Mouse (Mus musculus): ENCODE results near the gene Itpr3. TPM values are rescaled to one million over a fixed set of nuclear protein-coding genes. Genes with fewer than 3 reads are reported as not detected.

The Itpr3 gene
- polyA plus RNA-seq, 1 experiment = 21.9 TPM

DNA sequence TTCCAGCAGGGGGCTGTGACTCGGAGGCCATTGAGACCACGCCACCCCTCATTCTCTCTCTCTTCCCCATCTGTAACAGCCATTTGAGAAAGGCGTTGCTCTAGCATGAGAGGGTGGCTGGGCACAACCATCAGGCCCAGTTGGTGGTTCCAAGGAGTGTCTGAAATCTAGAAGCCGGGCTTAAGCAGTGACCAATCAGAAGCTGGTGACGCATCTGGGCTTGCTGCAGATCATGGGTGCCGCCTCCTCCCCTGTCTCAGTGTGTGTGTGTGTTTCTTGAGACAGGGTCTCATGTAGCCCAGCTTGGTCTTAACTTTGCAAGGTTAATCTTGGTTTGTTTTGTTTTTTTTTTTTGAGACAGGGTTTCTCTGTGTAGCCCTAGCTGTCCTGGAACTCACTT, 11.9 kb upstream of the Itpr3 start:
- no peaks in the 10 kb centered on the region for H3K27me3 ChIP-seq (ENCODE audit: control insufficient read depth, insufficient read depth, low read length, poor library complexity, severe bottlenecking)
- no peaks in the 10 kb centered on the region for H3K9me3 ChIP-seq (replicated peaks; ENCODE audit: control insufficient read depth, insufficient read depth, low read length, poor library complexity, severe bottlenecking)
- no peak for TF ChIP-seq CTCF (IDR thresholded peaks at IDR 0.05; ENCODE audit: low read depth, low read length)
- no peak for TF ChIP-seq POLR2A (IDR thresholded peaks at IDR 0.05; ENCODE audit: insufficient read depth, low read length)
- no peak for TF ChIP-seq EP300 (IDR thresholded peaks at IDR 0.05; ENCODE audit: insufficient read depth, low read depth, low read length)
- peaks cover 12% of the 10 kb centered on the region for H3K4me1 ChIP-seq (ENCODE audit: control insufficient read depth, insufficient read depth, low read length)
- H3K27ac ChIP-seq (ENCODE audit: insufficient read depth, low read length) = peak overlapping the region; percentile 8; the same call in 1 of the 2 replicates
- no peaks in the 10 kb centered on the region for H3K36me3 ChIP-seq (ENCODE audit: control insufficient read depth, insufficient read depth, low read length, poor library complexity, severe bottlenecking)
- no peak overlapping the region for H3K9ac ChIP-seq (ENCODE audit: low read depth, poor library complexity, severe bottlenecking)
- H3K4me3 ChIP-seq (ENCODE audit: low read depth, low read length) = no peak overlapping the region

GRCm38 (mm10) chr17:27047762-27048444, 9.2 kb upstream of the Itpr3 start:
- no peaks in the 10 kb centered on the region for H3K27me3 ChIP-seq (ENCODE audit: control insufficient read depth, insufficient read depth, low read length, poor library complexity, severe bottlenecking)
- no peaks in the 10 kb centered on the region for H3K36me3 ChIP-seq (ENCODE audit: control insufficient read depth, insufficient read depth, low read length, poor library complexity, severe bottlenecking)
- H3K27ac ChIP-seq (ENCODE audit: insufficient read depth, low read length) = peak overlapping the region; percentile 62
- H3K4me3 ChIP-seq (ENCODE audit: low read depth, low read length) = no peak overlapping the region
- H3K9me3 ChIP-seq (replicated peaks; ENCODE audit: control insufficient read depth, insufficient read depth, low read length, poor library complexity, severe bottlenecking) = no peaks in the 10 kb centered on the region
- TF ChIP-seq CTCF (IDR thresholded peaks at IDR 0.05; ENCODE audit: low read depth, low read length) (peak; percentile 82), POLR2A (IDR thresholded peaks at IDR 0.05; ENCODE audit: insufficient read depth, low read length) (no peak), EP300 (IDR thresholded peaks at IDR 0.05; ENCODE audit: insufficient read depth, low read depth, low read length) (0 out of 2 replicates have a peak, but pooled peaks have one; percentile 3)
- H3K4me1 ChIP-seq (ENCODE audit: control insufficient read depth, insufficient read depth, low read length) = peaks cover 14% of the 10 kb centered on the region
- no peak overlapping the region for H3K9ac ChIP-seq (ENCODE audit: low read depth, poor library complexity, severe bottlenecking)

- no peaks in the 10 kb centered on the region for H3K36me3 ChIP-seq (ENCODE audit: control insufficient read depth, insufficient read depth, low read length, poor library complexity, severe bottlenecking)
- H3K9ac ChIP-seq (ENCODE audit: low read depth, poor library complexity, severe bottlenecking) = no peak overlapping the region
- no peak for TF ChIP-seq EP300 (IDR thresholded peaks at IDR 0.05; ENCODE audit: insufficient read depth, low read depth, low read length)
- TF ChIP-seq POLR2A (IDR thresholded peaks at IDR 0.05; ENCODE audit: insufficient read depth, low read length) = no peak
- TF ChIP-seq CTCF (IDR thresholded peaks at IDR 0.05; ENCODE audit: low read depth, low read length) = no peak
Measured at GRCm38 (mm10) chr17:27048445-27049239, 8.5 kb upstream of the Itpr3 start.

DNA sequence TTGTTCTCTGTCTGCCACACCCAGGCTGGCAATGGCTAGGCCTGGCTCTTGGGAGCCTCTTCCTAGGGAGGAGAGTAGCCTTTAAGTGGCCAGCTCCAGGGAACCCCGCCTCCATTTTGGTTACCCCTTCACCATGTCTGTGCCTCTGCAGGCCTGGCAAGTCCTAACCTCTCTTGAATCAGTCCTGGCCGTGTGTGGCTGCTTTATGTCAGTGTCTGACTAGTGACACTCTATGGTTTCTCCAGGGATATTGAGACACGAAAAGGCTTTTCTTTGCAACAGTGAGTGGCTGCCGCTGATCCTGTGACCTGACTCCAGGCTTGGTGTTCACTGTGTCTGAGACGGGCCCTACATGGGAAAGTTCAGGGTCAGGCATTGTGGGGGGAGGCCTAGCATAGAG, 6.3 kb upstream of the Itpr3 start:
- Histone ChIP-seq H3K9me3 (replicated peaks; ENCODE audit: control insufficient read depth, insufficient read depth, low read length, poor library complexity, severe bottlenecking) (no peaks in the 10 kb centered on the region), H3K4me1 (ENCODE audit: control insufficient read depth, insufficient read depth, low read length) (peaks cover 12% of the 10 kb centered on the region), H3K36me3 (ENCODE audit: control insufficient read depth, insufficient read depth, low read length, poor library complexity, severe bottlenecking) (no peaks in the 10 kb centered on the region), H3K4me3 (ENCODE audit: low read depth, low read length) (0 out of 2 replicates have a peak overlapping the region, but pooled peaks have one; percentile 28), H3K27ac (ENCODE audit: insufficient read depth, low read length) (peak overlapping the region; percentile 59), H3K27me3 (ENCODE audit: control insufficient read depth, insufficient read depth, low read length, poor library complexity, severe bottlenecking) (no peaks in the 10 kb centered on the region), H3K9ac (ENCODE audit: low read depth, poor library complexity, severe bottlenecking) (peak overlapping the region; percentile 24)
- no peak for TF ChIP-seq EP300 (IDR thresholded peaks at IDR 0.05; ENCODE audit: insufficient read depth, low read depth, low read length)
- TF ChIP-seq POLR2A (IDR thresholded peaks at IDR 0.05; ENCODE audit: insufficient read depth, low read length) = no peak
- TF ChIP-seq CTCF (IDR thresholded peaks at IDR 0.05; ENCODE audit: low read depth, low read length) = no peak

More at GRCm38 (mm10) chr17:27048445-27049239, 8.5 kb upstream of the Itpr3 start:
- no peak overlapping the region for H3K4me3 ChIP-seq (ENCODE audit: low read depth, low read length)
- no peaks in the 10 kb centered on the region for H3K9me3 ChIP-seq (replicated peaks; ENCODE audit: control insufficient read depth, insufficient read depth, low read length, poor library complexity, severe bottlenecking)
- H3K27me3 ChIP-seq (ENCODE audit: control insufficient read depth, insufficient read depth, low read length, poor library complexity, severe bottlenecking) = no peaks in the 10 kb centered on the region
- peaks cover 13% of the 10 kb centered on the region for H3K4me1 ChIP-seq (ENCODE audit: control insufficient read depth, insufficient read depth, low read length)
- peak overlapping the region; percentile 62 for H3K27ac ChIP-seq (ENCODE audit: insufficient read depth, low read length)

GRCm38 (mm10) chr17:27051514-27051913, 5.6 kb upstream of the Itpr3 start:
- Histone ChIP-seq H3K4me1 (ENCODE audit: control insufficient read depth, insufficient read depth, low read length) (peaks cover 12% of the 10 kb centered on the region), H3K27ac (ENCODE audit: insufficient read depth, low read length) (peak overlapping the region; percentile 59; the same call in 1 of the 2 replicates), H3K9me3 (replicated peaks; ENCODE audit: control insufficient read depth, insufficient read depth, low read length, poor library complexity, severe bottlenecking) (no peaks in the 10 kb centered on the region), H3K4me3 (ENCODE audit: low read depth, low read length) (peak overlapping the region; percentile 28), H3K27me3 (ENCODE audit: control insufficient read depth, insufficient read depth, low read length, poor library complexity, severe bottlenecking) (no peaks in the 10 kb centered on the region), H3K36me3 (ENCODE audit: control insufficient read depth, insufficient read depth, low read length, poor library complexity, severe bottlenecking) (no peaks in the 10 kb centered on the region), H3K9ac (ENCODE audit: low read depth, poor library complexity, severe bottlenecking) (peak overlapping the region; percentile 24)
- TF ChIP-seq EP300 (IDR thresholded peaks at IDR 0.05; ENCODE audit: insufficient read depth, low read depth, low read length) (no peak), POLR2A (IDR thresholded peaks at IDR 0.05; ENCODE audit: insufficient read depth, low read length) (no peak), CTCF (IDR thresholded peaks at IDR 0.05; ENCODE audit: low read depth, low read length) (no peak)

All from ES-Bruce4 (cell line).